Mouse (Mus musculus): ENCODE measurements around the gene Gm12184. TPM values are rescaled to one million over a fixed set of nuclear protein-coding genes. Genes with fewer than 3 reads are reported as not detected.

Gm12184 gene
- polyA plus RNA-seq, 1 experiment = 13.2 TPM

DNA sequence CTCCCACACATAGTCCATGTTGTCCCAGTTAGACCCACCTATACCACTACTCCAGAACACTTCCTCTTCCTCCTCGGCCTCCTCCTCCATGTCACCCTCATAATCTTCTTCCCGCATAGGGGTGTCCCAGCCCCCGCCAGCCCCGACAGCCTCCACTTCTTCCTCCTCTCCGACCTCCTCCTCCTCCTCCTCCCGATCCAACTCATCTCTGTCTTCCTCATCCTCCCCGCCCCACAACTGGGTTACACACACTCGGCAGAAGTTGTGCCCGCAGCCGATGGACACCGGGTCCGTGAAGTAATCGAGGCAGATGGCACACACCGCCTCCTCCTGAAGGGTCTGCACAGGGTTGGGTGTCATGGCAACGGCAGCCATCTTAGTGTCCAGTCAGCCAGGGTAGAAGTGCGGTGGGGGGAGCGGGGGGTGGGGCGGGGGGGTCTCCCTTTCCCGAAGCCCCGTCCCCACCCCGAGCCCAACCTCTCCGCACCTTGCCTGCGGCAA, 10.1 kb downstream of the Gm12184 start:
- peak overlapping the region; percentile 79 for H3K4me3 ChIP-seq
- H3ac ChIP-seq (ENCODE audit: control insufficient read depth, insufficient read length) = peak overlapping the region; percentile 74
- TF ChIP-seq MAX (IDR thresholded peaks at IDR 0.05; ENCODE audit: low read depth) (no peak), POLR2AphosphoS2 (IDR thresholded peaks at IDR 0.05; ENCODE audit: insufficient read length, low read depth) (no peak), TCF12 (IDR thresholded peaks at IDR 0.05; ENCODE audit: insufficient read depth, poor library complexity, severe bottlenecking) (no peak), TCF3 (IDR thresholded peaks at IDR 0.05; ENCODE audit: insufficient read length, low read depth) (no peak), MYOG (IDR thresholded peaks at IDR 0.05; ENCODE audit: control insufficient read depth in 1 of 3, insufficient read depth in 1 of 3, insufficient read length in 2 of 3, low read depth in 2 of 3) (no peak), SRF (IDR thresholded peaks at IDR 0.05; ENCODE audit: control insufficient read depth, insufficient read length, low read depth) (no peak), CEBPB (IDR thresholded peaks at IDR 0.05; ENCODE audit: insufficient read depth, poor library complexity, severe bottlenecking) (no peak), E2F4 (IDR thresholded peaks at IDR 0.05; ENCODE audit: insufficient read depth) (no peak), POLR2A (IDR thresholded peaks at IDR 0.05; ENCODE audit: insufficient read length, low read depth) (no peak), MYOD1 (IDR thresholded peaks at IDR 0.05; ENCODE audit: control insufficient read depth in 1 of 3, insufficient read length in 2 of 3, low read depth in 2 of 3) (no peak), REST (IDR thresholded peaks at IDR 0.05; ENCODE audit: insufficient read depth, insufficient read length) (no peak), USF1 (IDR thresholded peaks at IDR 0.05; ENCODE audit: low read depth) (no peak)
- peaks cover 8% of the 10 kb centered on the region for H3K36me3 ChIP-seq (ENCODE audit: control insufficient read depth, insufficient read depth)
- no peaks in the 10 kb centered on the region for H3K27me3 ChIP-seq (ENCODE audit: control insufficient read depth, insufficient read depth, insufficient read length)
- peak overlapping the region; percentile 72 for H3K4me2 ChIP-seq (ENCODE audit: low read depth)
- H3K79me2 ChIP-seq (ENCODE audit: control insufficient read depth, insufficient read depth) = peaks cover 36% of the 10 kb centered on the region

DNA sequence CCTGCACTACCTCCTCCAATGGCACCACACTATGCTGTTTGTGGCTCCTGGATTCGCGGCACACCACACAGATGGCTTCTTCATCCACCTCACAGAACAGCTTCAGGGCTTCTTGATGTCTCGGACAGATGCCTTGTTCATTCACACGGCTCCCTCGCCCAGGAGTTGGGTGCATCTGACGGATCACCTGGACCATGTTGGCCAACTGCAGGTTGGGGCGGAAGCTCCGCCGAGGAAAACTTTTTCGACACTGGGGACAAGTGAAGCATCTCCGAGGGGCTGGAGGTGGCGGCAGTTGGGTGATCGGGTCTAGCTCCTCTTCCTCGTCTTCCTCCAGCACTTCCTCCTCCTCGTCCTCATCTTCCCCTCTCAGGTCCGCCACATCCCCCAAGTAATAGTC, 10.6 kb downstream of the Gm12184 start:
- Histone ChIP-seq H3K27me3 (ENCODE audit: control insufficient read depth, insufficient read depth, insufficient read length) (no peaks in the 10 kb centered on the region), H3K4me2 (ENCODE audit: low read depth) (peak overlapping the region; percentile 72), H3K79me2 (ENCODE audit: control insufficient read depth, insufficient read depth) (peaks cover 36% of the 10 kb centered on the region), H3ac (ENCODE audit: control insufficient read depth, insufficient read length) (peak overlapping the region; percentile 74), H3K36me3 (ENCODE audit: control insufficient read depth, insufficient read depth) (peaks cover 8% of the 10 kb centered on the region), H3K4me3 (peak overlapping the region; percentile 79)
- TF ChIP-seq CEBPB (IDR thresholded peaks at IDR 0.05; ENCODE audit: insufficient read depth, poor library complexity, severe bottlenecking) (no peak), TCF3 (IDR thresholded peaks at IDR 0.05; ENCODE audit: insufficient read length, low read depth) (no peak), MYOD1 (IDR thresholded peaks at IDR 0.05; ENCODE audit: control insufficient read depth in 1 of 3, insufficient read length in 2 of 3, low read depth in 2 of 3) (no peak), SRF (IDR thresholded peaks at IDR 0.05; ENCODE audit: control insufficient read depth, insufficient read length, low read depth) (no peak), TCF12 (IDR thresholded peaks at IDR 0.05; ENCODE audit: insufficient read depth, poor library complexity, severe bottlenecking) (no peak), POLR2A (IDR thresholded peaks at IDR 0.05; ENCODE audit: insufficient read length, low read depth) (no peak), MYOG (IDR thresholded peaks at IDR 0.05; ENCODE audit: control insufficient read depth in 1 of 3, insufficient read depth in 1 of 3, insufficient read length in 2 of 3, low read depth in 2 of 3) (no peak), POLR2AphosphoS2 (IDR thresholded peaks at IDR 0.05; ENCODE audit: insufficient read length, low read depth) (no peak), REST (IDR thresholded peaks at IDR 0.05; ENCODE audit: insufficient read depth, insufficient read length) (no peak), E2F4 (IDR thresholded peaks at IDR 0.05; ENCODE audit: insufficient read depth) (no peak), USF1 (IDR thresholded peaks at IDR 0.05; ENCODE audit: low read depth) (no peak)

DNA sequence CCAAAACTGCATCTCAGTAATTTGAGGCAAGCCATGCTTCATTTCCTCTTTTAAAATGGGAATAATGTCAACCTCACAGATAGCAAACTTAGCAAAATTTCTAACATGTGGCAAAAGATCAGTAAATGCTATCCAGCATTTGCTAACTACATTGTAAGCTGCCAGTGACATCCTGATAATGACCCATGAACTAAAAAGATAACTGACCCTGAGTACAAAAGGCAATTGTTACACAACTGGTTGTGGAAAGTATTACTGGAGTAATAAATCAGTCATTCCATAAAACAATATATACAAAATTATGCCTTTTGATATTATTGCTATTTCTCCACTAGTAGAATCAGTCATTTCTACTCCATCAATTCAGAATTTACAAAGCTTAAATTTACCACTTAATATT, 12.7 kb downstream of the Gm12184 start:
- Histone ChIP-seq H3K4me2 (ENCODE audit: low read depth) (peak overlapping the region; percentile 72), H3ac (ENCODE audit: control insufficient read depth, insufficient read length) (no peak overlapping the region), H3K36me3 (ENCODE audit: control insufficient read depth, insufficient read depth) (peaks cover 15% of the 10 kb centered on the region), H3K27me3 (ENCODE audit: control insufficient read depth, insufficient read depth, insufficient read length) (no peaks in the 10 kb centered on the region), H3K79me2 (ENCODE audit: control insufficient read depth, insufficient read depth) (peaks cover 36% of the 10 kb centered on the region), H3K4me3 (no peak overlapping the region)
- no peak for TF ChIP-seq TCF12 (IDR thresholded peaks at IDR 0.05; ENCODE audit: insufficient read depth, poor library complexity, severe bottlenecking)
- no peak for TF ChIP-seq TCF3 (IDR thresholded peaks at IDR 0.05; ENCODE audit: insufficient read length, low read depth)
- TF ChIP-seq POLR2AphosphoS2 (IDR thresholded peaks at IDR 0.05; ENCODE audit: insufficient read length, low read depth) = no peak
- no peak for TF ChIP-seq CEBPB (IDR thresholded peaks at IDR 0.05; ENCODE audit: insufficient read depth, poor library complexity, severe bottlenecking)
- TF ChIP-seq SRF (IDR thresholded peaks at IDR 0.05; ENCODE audit: control insufficient read depth, insufficient read length, low read depth) = no peak
- TF ChIP-seq REST (IDR thresholded peaks at IDR 0.05; ENCODE audit: insufficient read depth, insufficient read length) = no peak
- TF ChIP-seq MYOG (IDR thresholded peaks at IDR 0.05; ENCODE audit: control insufficient read depth in 1 of 3, insufficient read depth in 1 of 3, insufficient read length in 2 of 3, low read depth in 2 of 3) = no peak
- no peak for TF ChIP-seq USF1 (IDR thresholded peaks at IDR 0.05; ENCODE audit: low read depth)
- no peak for TF ChIP-seq MAX (IDR thresholded peaks at IDR 0.05; ENCODE audit: low read depth)

DNA sequence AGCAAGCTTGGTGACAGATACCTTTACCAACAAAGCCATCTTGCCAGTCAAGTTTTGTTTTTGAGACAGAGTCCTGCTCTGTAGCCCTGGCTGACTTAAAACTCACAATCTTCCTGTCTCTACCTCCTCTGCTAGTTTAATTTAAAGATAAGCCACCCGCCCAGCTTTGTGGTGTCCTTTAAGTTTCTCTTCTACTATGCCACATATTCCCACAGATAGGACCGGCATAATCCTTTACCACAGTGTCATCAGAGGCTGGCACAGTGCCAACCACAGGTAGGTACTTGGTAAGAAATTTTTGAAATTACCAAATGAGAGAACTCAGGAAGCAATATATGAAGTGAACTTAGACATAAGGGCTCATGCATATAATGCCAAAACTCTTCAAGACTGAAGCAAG, 16.3 kb downstream of the Gm12184 start:
- no peak for TF ChIP-seq POLR2AphosphoS2 (IDR thresholded peaks at IDR 0.05; ENCODE audit: insufficient read length, low read depth)
- no peak for TF ChIP-seq MYOG (IDR thresholded peaks at IDR 0.05; ENCODE audit: control insufficient read depth in 1 of 3, insufficient read depth in 1 of 3, insufficient read length in 2 of 3, low read depth in 2 of 3)
- no peaks in the 10 kb centered on the region for H3K27me3 ChIP-seq (ENCODE audit: control insufficient read depth, insufficient read depth, insufficient read length)
- peaks cover 44% of the 10 kb centered on the region for H3K36me3 ChIP-seq (ENCODE audit: control insufficient read depth, insufficient read depth)
- no peak overlapping the region for H3ac ChIP-seq (ENCODE audit: control insufficient read depth, insufficient read length)
- H3K4me3 ChIP-seq = no peak overlapping the region
- H3K79me2 ChIP-seq (ENCODE audit: control insufficient read depth, insufficient read depth) = peaks cover 21% of the 10 kb centered on the region
- H3K4me2 ChIP-seq (ENCODE audit: low read depth) = no peak overlapping the region

DNA sequence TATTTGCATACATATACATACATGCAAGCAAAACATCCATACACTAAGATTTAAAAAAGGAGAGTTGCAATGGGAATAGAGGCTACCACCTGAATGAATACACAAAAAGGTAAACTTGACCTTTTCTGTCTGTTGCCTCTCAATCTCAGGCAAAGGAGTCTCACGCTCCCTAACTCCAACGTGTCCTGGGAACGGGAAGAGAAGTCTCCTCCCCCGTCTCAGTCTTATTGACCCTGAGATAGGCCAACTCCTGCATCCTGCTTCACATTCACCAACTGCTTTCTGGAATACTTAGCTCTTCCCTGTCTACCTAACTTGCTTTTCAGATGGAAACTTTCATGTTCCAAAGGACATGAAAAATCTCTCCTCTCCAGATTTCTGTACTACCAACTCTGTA, 17.0 kb downstream of the Gm12184 start:
- peaks cover 14% of the 10 kb centered on the region for H3K79me2 ChIP-seq (ENCODE audit: control insufficient read depth, insufficient read depth)

More for the DNA sequence above, 17.0 kb downstream of the Gm12184 start:
- no peaks in the 10 kb centered on the region for H3K27me3 ChIP-seq (ENCODE audit: control insufficient read depth, insufficient read depth, insufficient read length)
- no peak overlapping the region for H3ac ChIP-seq (ENCODE audit: control insufficient read depth, insufficient read length)
- H3K4me3 ChIP-seq = no peak overlapping the region
- H3K36me3 ChIP-seq (ENCODE audit: control insufficient read depth, insufficient read depth) = peaks cover 51% of the 10 kb centered on the region
- TF ChIP-seq E2F4 (IDR thresholded peaks at IDR 0.05; ENCODE audit: insufficient read depth) (no peak), POLR2A (IDR thresholded peaks at IDR 0.05; ENCODE audit: insufficient read length, low read depth) (no peak), TCF3 (IDR thresholded peaks at IDR 0.05; ENCODE audit: insufficient read length, low read depth) (no peak), REST (IDR thresholded peaks at IDR 0.05; ENCODE audit: insufficient read depth, insufficient read length) (no peak), SRF (IDR thresholded peaks at IDR 0.05; ENCODE audit: control insufficient read depth, insufficient read length, low read depth) (no peak)
- H3K4me2 ChIP-seq (ENCODE audit: low read depth) = no peak overlapping the region

All from myocyte (in vitro differentiated cells).